Mouse (Mus musculus) kidney, adult 2 months (tissue): ENCODE results near the gene Mypop. TPM values are rescaled to one million over a fixed set of nuclear protein-coding genes. Genes with fewer than 3 reads are reported as not detected.

Experiments
- DNase-seq: peaks from one replicate; pipeline ENCODE4 v3.0.0; 2021
- H3K27ac ChIP-seq: fragments of 200-500 bp; 2 replicates; pipeline ENCODE4 v1.5.1; 2012; ENCODE audit warnings: low read depth, low read length, control low read depth, inconsistent platforms; ENCODE audit not compliant: insufficient read depth
- H3K27me3 ChIP-seq: fragments of 200-500 bp; replicated peaks from 2 replicates; pipeline ENCODE4 v1.6.1; 2012; ENCODE audit warnings: mild to moderate bottlenecking, moderate library complexity, low read length, inconsistent platforms; ENCODE audit not compliant: control insufficient read depth, insufficient read depth
- H3K36me3 ChIP-seq: fragments of 200-500 bp; 2 replicates; pipeline ENCODE4 v1.6.1; 2012; ENCODE audit warnings: mild to moderate bottlenecking, moderate library complexity, low read length, inconsistent platforms; ENCODE audit not compliant: control insufficient read depth, insufficient read depth
- H3K4me1 ChIP-seq: fragments of 200-500 bp; 2 replicates; pipeline ENCODE4 v1.6.1; 2011; ENCODE audit warnings: low read length; ENCODE audit not compliant: control insufficient read depth, insufficient read depth
- H3K4me3 ChIP-seq: fragments of 200-500 bp; 2 replicates; pipeline ENCODE4 v1.5.1; 2011; ENCODE audit warnings: mild to moderate bottlenecking, low read depth, low read length, control low read depth; ENCODE audit not compliant: insufficient read depth
- CTCF ChIP-seq: fragments of 200-500 bp; conservative IDR thresholded peaks from 2 replicates; pipeline ENCODE4 v1.5.1; 2011; ENCODE audit warnings: low read depth, mild to moderate bottlenecking, control low read depth, low read length, moderate library complexity, mixed read lengths; ENCODE audit not compliant: insufficient read depth, insufficient read length
- POLR2A ChIP-seq: fragments of 200-500 bp; IDR thresholded peaks from one replicate; pipeline ENCODE4 v1.6.1; 2011; ENCODE audit warnings: low read depth, low read length, control low read depth
- WGBS: fragments of 180-500 bp; shearing (Covaris S2); methylation state at CpG from one replicate; pipeline ENCODE4 v1.1.7; 2018; 5-methylcytosine and 5-hydroxymethylcytosine counted together
- polyA plus RNA-seq: library from polyadenylated mRNA; depleted of rRNA; stranded (reverse); fragments of >200 nt; gene quantifications from 2 replicates; pipeline ENCODE4 v1.2.3, GENCODE M21; 2012

The Mypop gene
- polyA plus RNA-seq, 1 experiment, result 7.6 TPM

DNA sequence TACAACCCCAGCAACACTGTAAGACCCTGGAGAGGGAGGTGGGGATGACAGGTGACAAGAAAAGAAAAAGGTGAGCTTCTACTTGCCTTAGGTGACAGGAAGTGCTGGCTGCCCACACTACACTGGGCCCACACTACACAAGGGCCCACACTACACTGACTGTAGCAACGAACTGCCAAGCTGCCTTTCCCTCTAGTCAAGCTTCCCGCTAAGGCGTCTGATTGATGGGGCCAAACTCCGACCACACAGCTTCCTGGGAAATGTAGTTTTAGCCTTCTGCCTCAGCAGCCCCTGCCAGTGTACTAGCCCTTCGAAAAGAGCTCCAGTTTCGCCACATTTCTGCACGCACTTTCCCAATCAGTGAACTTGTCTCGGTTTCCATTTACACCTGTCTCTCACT is 23.4 kb upstream of the Mypop start:
- H3K36me3 ChIP-seq, result no peaks in the 10 kb centered on the region
- TF ChIP-seq POLR2A (no peak), CTCF (no peak)
- WGBS, result 10% methylated on average over 8 of the region's 8 CpGs
- H3K27ac ChIP-seq, result no peak overlapping the region
- H3K4me1 ChIP-seq, result no peaks in the 10 kb centered on the region
- H3K27me3 ChIP-seq, result no peaks in the 10 kb centered on the region
- DNase-seq, result peak; percentile 21
- no peak overlapping the region for H3K4me3 ChIP-seq

DNA sequence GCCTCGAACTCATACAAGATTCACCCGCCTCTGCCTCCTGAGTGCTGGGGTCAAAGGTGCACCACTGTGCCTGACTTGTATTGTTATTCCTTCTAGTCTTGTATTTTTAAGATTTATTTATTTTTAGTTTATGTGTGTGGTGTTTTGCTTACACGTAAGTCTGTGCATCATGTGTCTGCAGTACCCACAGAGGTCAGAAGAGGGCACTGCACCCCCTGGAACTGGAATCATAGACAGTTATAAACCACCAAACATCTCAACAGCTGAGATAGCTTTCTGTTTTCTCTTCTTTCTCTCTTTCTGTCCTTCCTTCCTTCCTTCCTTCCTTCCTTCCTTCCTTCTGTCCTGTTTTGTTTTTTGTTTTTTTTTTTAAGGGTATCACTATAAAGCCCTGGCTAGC is 20.1 kb upstream of the Mypop start:
- H3K4me3 ChIP-seq, result no peak overlapping the region
- H3K27ac ChIP-seq, result no peak overlapping the region
- H3K36me3 ChIP-seq, result no peaks in the 10 kb centered on the region
- TF ChIP-seq POLR2A, result no peak
- 0 out of 2 replicates have a peak, but pooled peaks have one; percentile 13 for TF ChIP-seq CTCF
- DNase-seq, result no peak
- H3K4me1 ChIP-seq, result no peaks in the 10 kb centered on the region
- H3K27me3 ChIP-seq, result no peaks in the 10 kb centered on the region
- WGBS, result 87% methylated on average over 3 of the region's 3 CpGs

DNA sequence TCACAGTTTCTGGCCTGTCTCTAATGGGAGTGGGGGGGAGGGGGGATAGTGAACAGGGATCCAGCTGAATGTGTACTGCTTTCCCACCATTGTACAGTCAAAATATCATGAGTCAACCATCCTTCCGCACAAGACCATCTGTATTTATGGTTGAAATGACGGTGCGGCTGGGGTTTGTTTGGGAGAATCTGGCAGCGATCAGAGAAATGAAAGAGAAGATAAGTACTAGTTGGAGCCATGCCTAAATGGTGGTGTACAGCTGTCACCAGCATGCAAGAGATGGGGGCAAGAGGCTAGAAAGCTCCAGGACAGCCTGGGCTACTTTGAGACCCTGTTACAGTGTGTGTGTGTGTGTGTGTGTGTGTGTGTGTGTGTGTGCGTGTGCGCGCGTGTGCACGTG is 12.7 kb upstream of the Mypop start:
- Histone ChIP-seq H3K27me3 (no peaks in the 10 kb centered on the region), H3K4me1 (no peaks in the 10 kb centered on the region), H3K36me3 (no peaks in the 10 kb centered on the region), H3K27ac (no peak overlapping the region), H3K4me3 (no peak overlapping the region)
- no peak for TF ChIP-seq CTCF
- no peak for TF ChIP-seq POLR2A
- WGBS, result 85% methylated on average over 9 of the region's 9 CpGs
- no peak for DNase-seq

- Histone ChIP-seq H3K36me3 (no peaks in the 10 kb centered on the region), H3K4me1 (peaks cover under 1% of the 10 kb centered on the region; the same call in 1 of the 2 replicates), H3K4me3 (no peak overlapping the region), H3K27me3 (no peaks in the 10 kb centered on the region), H3K27ac (no peak overlapping the region)
- DNase-seq, result no peak
- WGBS, result 60% methylated on average over 2 of the region's 2 CpGs
- TF ChIP-seq POLR2A (no peak), CTCF (no peak)
Observed at GRCm38 (mm10) chr7:18986503-18986902, 4.5 kb upstream of the Mypop start.

GRCm38 (mm10) chr7:18987100-18987499 is 3.9 kb upstream of the Mypop start, which contains the start of gene Nanos2:
Gene Nanos2, plus strand, starts transcription at chr7:18987400.
- DNase-seq, result no peak
- H3K27me3 ChIP-seq, result no peaks in the 10 kb centered on the region
- H3K4me3 ChIP-seq, result no peak within 1 kb of the TSS
- H3K4me1 ChIP-seq, result peaks cover 3% of the 10 kb centered on the region; the same call in 1 of the 2 replicates
- TF ChIP-seq POLR2A, result no peak
- TF ChIP-seq CTCF, result no peak
- 46% methylated on average over 2 of the region's 2 CpGs for WGBS
- H3K36me3 ChIP-seq, result no peaks in the 10 kb centered on the region
- H3K27ac ChIP-seq, result no peak within 1 kb of the TSS

DNA sequence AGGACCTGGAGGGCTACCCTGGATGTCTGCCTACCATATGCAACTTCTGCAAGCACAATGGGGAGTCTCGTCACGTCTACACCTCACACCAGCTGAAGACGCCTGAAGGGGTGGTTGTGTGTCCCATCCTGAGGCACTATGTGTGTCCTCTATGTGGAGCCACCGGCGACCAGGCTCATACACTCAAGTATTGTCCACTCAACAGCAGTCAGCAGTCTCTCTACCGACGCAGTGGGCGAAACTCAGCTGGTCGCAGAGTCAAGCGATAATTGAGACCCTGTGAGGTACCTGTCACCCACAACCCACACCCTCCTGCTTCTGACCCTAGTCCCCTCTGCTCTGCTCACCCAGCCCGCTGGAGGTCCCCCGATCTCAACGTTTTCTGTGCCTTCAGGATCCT is 3.3 kb upstream of the Mypop start:
- peaks cover 3% of the 10 kb centered on the region; the same call in 1 of the 2 replicates for H3K4me1 ChIP-seq
- no peak for DNase-seq
- no peak for TF ChIP-seq CTCF
- no peak for TF ChIP-seq POLR2A
- WGBS, result 77% methylated on average over 13 of the region's 13 CpGs
- H3K27me3 ChIP-seq, result no peaks in the 10 kb centered on the region
- no peaks in the 10 kb centered on the region for H3K36me3 ChIP-seq
- no peak overlapping the region for H3K4me3 ChIP-seq
- no peak overlapping the region for H3K27ac ChIP-seq

DNA sequence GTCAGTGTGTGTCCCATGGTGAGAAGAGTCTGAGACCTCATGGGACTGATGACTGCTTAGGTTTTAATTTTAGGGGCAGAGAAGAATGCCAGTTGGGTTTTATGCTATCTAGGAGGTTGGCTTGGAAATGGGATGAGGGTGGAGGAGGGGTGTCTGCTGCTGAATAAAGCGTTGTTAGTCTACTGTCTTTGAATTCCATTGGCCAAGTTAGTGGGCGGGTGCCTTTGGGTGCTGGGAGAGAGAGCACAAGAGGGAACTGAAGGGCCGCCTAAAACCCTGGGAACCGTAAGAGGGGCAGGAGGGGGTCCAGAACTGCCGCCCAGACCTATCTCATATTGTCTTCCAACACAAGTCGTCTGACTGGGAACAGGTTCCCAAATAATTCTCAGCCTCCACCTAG is 2.3 kb upstream of the Mypop start:
- TF ChIP-seq POLR2A, result no peak
- TF ChIP-seq CTCF, result no peak
- H3K4me1 ChIP-seq, result peaks cover 3% of the 10 kb centered on the region; the same call in 1 of the 2 replicates
- H3K27ac ChIP-seq, result no peak overlapping the region
- H3K4me3 ChIP-seq, result no peak overlapping the region
- H3K36me3 ChIP-seq, result no peaks in the 10 kb centered on the region
- H3K27me3 ChIP-seq, result no peaks in the 10 kb centered on the region
- no peak for DNase-seq
- 68% methylated on average over 6 of the region's 6 CpGs for WGBS
